Mouse (Mus musculus) regulatory T cell (primary cell): ENCODE results near the gene Cntn2.

Experiments
- in situ Hi-C: fragments of 300-600 bp; cut with MboI, MseI; formaldehyde crosslinking; loops from one replicate; pipeline ENCODE4 v1.15.1; 2025; ENCODE audit warnings: high pct_unique_total_duplicates

Cntn2 gene

GRCm38 (mm10) chr1:132559045-132559444, 16.0 kb upstream of the Cntn2 start:
- in situ Hi-C loops: loop anchor here (25.0 kb wide), 1 partner anchor 1603 kb away; no protein-coding TSS in a partner anchor

GRCm38 (mm10) chr1:132557901-132558631, 15.0 kb upstream of the Cntn2 start:
- in situ Hi-C loops: loop anchor here (25.0 kb wide), 1 partner anchor 1604 kb away; no protein-coding TSS in a partner anchor

- in situ Hi-C loops: no loop called here
Observed at GRCm38 (mm10) chr1:132543789-132544188, 733 bp upstream of the Cntn2 start.

GRCm38 (mm10) chr1:132541824-132542599, 1.0 kb downstream of the Cntn2 start:
- in situ Hi-C loops: no loop called here

GRCm38 (mm10) chr1:132541171-132541823, 1.8 kb downstream of the Cntn2 start:
- in situ Hi-C loops: no loop called here

- in situ Hi-C loops: no loop called here
Observed at GRCm38 (mm10) chr1:132540701-132541100, 2.4 kb downstream of the Cntn2 start.

GRCm38 (mm10) chr1:132537736-132538135, 5.3 kb downstream of the Cntn2 start:
- in situ Hi-C loops: no loop called here

- in situ Hi-C loops: no loop called here
Observed at GRCm38 (mm10) chr1:132536416-132536815, 6.6 kb downstream of the Cntn2 start.

- in situ Hi-C loops: no loop called here
Observed at GRCm38 (mm10) chr1:132535541-132535940, 7.5 kb downstream of the Cntn2 start.

GRCm38 (mm10) chr1:132533840-132534239, 9.2 kb downstream of the Cntn2 start:
- in situ Hi-C loops: no loop called here

- in situ Hi-C loops: no loop called here
Observed at GRCm38 (mm10) chr1:132532521-132532920, 10.5 kb downstream of the Cntn2 start.

GRCm38 (mm10) chr1:132530631-132531191, 12.3 kb downstream of the Cntn2 start:
- in situ Hi-C loops: no loop called here

GRCm38 (mm10) chr1:132528647-132529334, 14.3 kb downstream of the Cntn2 start:
- in situ Hi-C loops: loop anchor here (5.0 kb wide), 1 partner anchor 64 kb away; no protein-coding TSS in a partner anchor

- in situ Hi-C loops: loop anchor here (5.0 kb wide), 1 partner anchor 64 kb away; no protein-coding TSS in a partner anchor
Observed at GRCm38 (mm10) chr1:132528071-132528470, 15.0 kb downstream of the Cntn2 start.

GRCm38 (mm10) chr1:132525832-132526231, 17.2 kb downstream of the Cntn2 start:
- in situ Hi-C loops: loop anchor here (5.0 kb wide), 1 partner anchor 66 kb away; no protein-coding TSS in a partner anchor

- in situ Hi-C loops: no loop called here
Observed at GRCm38 (mm10) chr1:132523920-132524319, 19.1 kb downstream of the Cntn2 start.

- in situ Hi-C loops: no loop called here
Observed at GRCm38 (mm10) chr1:132523048-132523447, 20.0 kb downstream of the Cntn2 start.

GRCm38 (mm10) chr1:132520764-132521163, 22.3 kb downstream of the Cntn2 start:
- in situ Hi-C loops: no loop called here

GRCm38 (mm10) chr1:132519734-132520133, 23.3 kb downstream of the Cntn2 start:
- in situ Hi-C loops: no loop called here

- in situ Hi-C loops: no loop called here
Observed at GRCm38 (mm10) chr1:132518621-132519020, 24.4 kb downstream of the Cntn2 start.

GRCm38 (mm10) chr1:132516776-132517175, 26.3 kb downstream of the Cntn2 start:
- in situ Hi-C loops: no loop called here
